12 mouse cellular contexts compared by ENCODE assay signal in genomic region chr1:75877209-75877608, GRCm38 (mm10).
DNase-seq lines count a peak whose midpoint lies in the region; ATAC-seq and TF ChIP-seq lines count a peak whose summit lies in the region.
"Had no signal": no experiment of that assay in that cellular context is flagged by ENCODE, and none has a peak within 500 bp of the region (broad histone marks: within the 10 kb centered on the region; RNA-seq: fewer than 3 reads in every experiment).

No protein-coding gene starts in this region.

- 14% methylated on average over 5 of the region's 5 CpGs for WGBS in cerebellum, adult 2 months
- WGBS in neural tube, embryonic 15.5 days: 76% methylated on average over 5 of the region's 5 CpGs

- H3K36me3 ChIP-seq in neural tube, embryonic 15.5 days: no peaks in the 10 kb centered on the region
- H3K36me3 ChIP-seq: forebrain, embryonic 10.5 days had no signal

- TF ChIP-seq CTCF in cerebellum, adult 2 months (IDR thresholded peaks at IDR 0.05; ENCODE audit: borderline replicate concordance, insufficient read depth, low read depth, low read length): no peak

- H3K9me3 ChIP-seq in neural tube, embryonic 15.5 days (replicated peaks): no peaks in the 10 kb centered on the region
- H3K9me3 ChIP-seq: forebrain, embryonic 10.5 days had no signal

- peak; percentile 75; the same call in 1 of the 2 replicates for ATAC-seq in cerebellum, adult (ENCODE audit: insufficient number of reproducible peaks, low FRiP score, low TSS enrichment)
- no peak for ATAC-seq in inflammation-experienced regulatory T-cells, adult 6 months
- ATAC-seq in neural tube, embryonic 15.5 days (ENCODE audit: low FRiP score): no peak
- ATAC-seq in megakaryocyte, adult 5-6 weeks (ENCODE audit: poor library complexity, severe bottlenecking): no peak
- ATAC-seq: hindbrain, postnatal 0 days had no signal

- H3K4me3 ChIP-seq in cerebellum, adult 2 months (replicated peaks; ENCODE audit: insufficient read depth, low read depth, low read length): no peak overlapping the region
- no peak overlapping the region for H3K4me3 ChIP-seq in neural tube, embryonic 15.5 days (replicated peaks)
- H3K4me3 ChIP-seq: forebrain, embryonic 10.5 days had no signal

- H3K27ac ChIP-seq in cerebellum, adult 2 months (ENCODE audit: insufficient read depth, low read length): no peak overlapping the region
- no peak overlapping the region for H3K27ac ChIP-seq in neural tube, embryonic 15.5 days (replicated peaks)
- H3K27ac ChIP-seq: forebrain, embryonic 10.5 days; hindbrain, postnatal 0 days; macrophage had no signal

- intact Hi-C loops in left cerebral cortex, postnatal 14 days (cut with DNase I): loop anchor here (10.0 kb wide), 2 partner anchors 202 to 608 kb away; no protein-coding TSS in a partner anchor

- no peak overlapping the region for H3K4me2 ChIP-seq in neural tube, embryonic 15.5 days

- no peak for DNase-seq in cerebellum, postnatal 4 days (ENCODE audit: low spot score in 2 of 2)
- peak; percentile 41 to 73 for DNase-seq in cerebellum, adult 2 months
- DNase-seq in layer of hippocampus, adult 18-20 months (ENCODE audit: low spot score in 2 of 2): peak; percentile 50 to 83
- DNase-seq in left cerebral cortex, postnatal 14 days (ENCODE audit: low spot score in 2 of 2): peak; percentile 49 to 53
- DNase-seq: spleen, adult 18-20 months had no signal

- H3K9ac ChIP-seq in neural tube, embryonic 15.5 days (replicated peaks): no peak overlapping the region

- H3K4me1 ChIP-seq in cerebellum, adult 2 months (ENCODE audit: control insufficient read depth, insufficient read depth, low read length): peaks cover 3% of the 10 kb centered on the region; the same call in 1 of the 2 replicates
- no peaks in the 10 kb centered on the region for H3K4me1 ChIP-seq in neural tube, embryonic 15.5 days
- H3K4me1 ChIP-seq: forebrain, embryonic 10.5 days had no signal

- TF ChIP-seq POLR2A in cerebellum, adult 2 months (IDR thresholded peaks at IDR 0.05; ENCODE audit: borderline replicate concordance, insufficient read depth, low read length): no peak

- H3K27me3 ChIP-seq in cerebellum, adult 2 months (ENCODE audit: control insufficient read depth, insufficient read depth, low read length): no peaks in the 10 kb centered on the region
- no peaks in the 10 kb centered on the region for H3K27me3 ChIP-seq in neural tube, embryonic 15.5 days (replicated peaks)

Comparison
In these comparisons a context has a peak if more than half of its experiments do, and no peak if none do; other contexts are left out.
1. DNase-seq: peak in cerebellum, adult 2 months (2 of 2), layer of hippocampus, adult 18-20 months (2 of 2) and left cerebral cortex, postnatal 14 days (2 of 2); none in cerebellum, postnatal 4 days (0 of 2).